Mouse (Mus musculus) hindbrain, postnatal 0 days (tissue): ENCODE data around the gene Iqcc. TPM values are rescaled to one million over a fixed set of nuclear protein-coding genes. Genes with fewer than 3 reads are reported as not detected.

Source experiments
- ATAC-seq: fragments of 200-750 bp; cut with Nextera tagmentation; 2 replicates; pipeline ENCODE4 v1.8.0; 2017; ENCODE audit warnings: mild to moderate bottlenecking, moderate TSS enrichment, moderate library complexity
- DNase-seq: peaks from one replicate; pipeline ENCODE4 v3.0.0-alpha.2; 2015; ENCODE audit warnings: low spot score
- H3K27ac ChIP-seq: fragments of 300-500 bp; sonication (generic); 2 replicates; pipeline ENCODE4 v1.5.1; 2014; ENCODE audit warnings: mild to moderate bottlenecking
- H3K27me3 ChIP-seq: fragments of 300-500 bp; sonication (generic); 2 replicates; pipeline ENCODE4 v1.6.1; 2014; ENCODE audit warnings: low read length, mixed read lengths; ENCODE audit not compliant: insufficient read depth
- H3K36me3 ChIP-seq: fragments of 300-500 bp; sonication (generic); 2 replicates; pipeline ENCODE4 v1.6.1; 2014; ENCODE audit warnings: low read length, mixed read lengths; ENCODE audit not compliant: insufficient read depth
- H3K4me1 ChIP-seq: fragments of 300-500 bp; sonication (generic); 2 replicates; pipeline ENCODE4 v1.6.1; 2014; ENCODE audit warnings: antibody characterized with exemption, low read length, mixed read lengths; ENCODE audit not compliant: insufficient read depth
- H3K4me2 ChIP-seq: fragments of 300-500 bp; sonication (generic); 2 replicates; pipeline ENCODE4 v1.6.1; 2014; ENCODE audit warnings: low read depth, mild to moderate bottlenecking, low read length, moderate library complexity, mixed read lengths
- H3K4me3 ChIP-seq: fragments of 300-500 bp; sonication (generic); 2 replicates; pipeline ENCODE4 v1.5.1; 2014; ENCODE audit warnings: low read length
- H3K9ac ChIP-seq: fragments of 300-500 bp; sonication (generic); replicated peaks from 2 replicates; pipeline ENCODE4 v1.6.1; 2014; ENCODE audit warnings: mild to moderate bottlenecking, low read length, moderate library complexity, mixed read lengths
- H3K9me3 ChIP-seq: fragments of 300-500 bp; sonication (generic); 2 replicates; pipeline ENCODE4 v1.6.1; 2016; ENCODE audit warnings: low read length, mixed read lengths
- CTCF ChIP-seq: IDR thresholded peaks from 2 replicates; pipeline ENCODE4 v1.5.1; 2016; ENCODE audit warnings: antibody characterized with exemption, control low read depth, low read depth
- WGBS: fragments of 180-500 bp; shearing (Covaris S2); extraction: QIAGEN DNeasy Blood & Tissue Kit; methylation state at CpG from one replicate; pipeline ENCODE4 v1.1.7; 2014; 5-methylcytosine and 5-hydroxymethylcytosine counted together
- polyA plus RNA-seq: library from polyadenylated mRNA; unstranded; fragments of >200 nt; fragmentation: Nextera tagmentation; extraction: Ambion mirVana; gene quantifications from 2 replicates; pipeline ENCODE4 v1.2.1, GENCODE M21; 2015
- total RNA-seq: library from RNA; depleted of rRNA; stranded (reverse); fragments of >200 nt; gene quantifications from 2 replicates; pipeline ENCODE4 v1.2.3, GENCODE M21; 2014

Gene Iqcc
- total and polyA plus RNA-seq, 2 experiments from 2014 or later: 12.0 to 21.1 TPM

DNA sequence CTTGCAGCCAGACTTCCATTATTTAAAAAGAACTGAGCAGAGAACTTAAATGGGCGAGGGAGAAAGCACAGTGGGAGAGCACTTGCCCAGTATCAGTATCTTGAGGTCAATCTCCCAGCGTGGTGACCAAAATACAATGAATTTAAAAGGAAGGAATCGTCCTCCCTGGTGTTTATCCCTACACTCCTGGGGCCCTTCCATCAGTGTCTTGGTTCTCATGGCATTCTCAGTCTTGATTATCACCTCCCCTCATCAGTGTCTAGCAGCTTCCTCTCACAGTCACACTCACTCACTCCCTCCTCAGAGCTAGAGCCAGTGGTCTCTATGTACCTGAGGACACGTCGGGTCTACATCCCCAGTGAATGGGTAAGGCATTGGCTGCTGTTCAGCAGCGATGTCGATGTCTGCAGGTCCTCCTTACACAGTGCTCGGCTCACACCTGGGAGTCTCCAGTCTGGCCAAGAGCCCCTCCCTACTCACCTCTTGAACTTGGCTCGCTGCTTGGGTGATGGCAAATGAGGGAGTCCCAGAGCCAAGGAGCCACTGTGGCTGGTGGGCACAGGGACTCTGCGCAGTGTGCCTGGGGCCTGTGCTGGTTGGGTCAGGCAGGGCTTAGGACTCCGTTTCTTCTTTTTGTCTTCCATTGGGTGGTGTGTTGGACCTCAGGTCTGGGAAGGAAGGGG lies 3.4 kb upstream of the Iqcc start:
- Histone ChIP-seq H3K36me3 (peaks cover 11% of the 10 kb centered on the region), H3K27ac (peak overlapping the region; percentile 98; the same call in 1 of the 2 replicates), H3K9ac (peak overlapping the region; percentile 79), H3K9me3 (no peaks in the 10 kb centered on the region), H3K27me3 (no peaks in the 10 kb centered on the region), H3K4me1 (peaks cover 40% of the 10 kb centered on the region), H3K4me3 (peak overlapping the region; percentile 55), H3K4me2 (peak overlapping the region; percentile 89)
- DNase-seq (no peak), ATAC-seq (no peak)
- 74% methylated on average over 11 of the region's 11 CpGs for WGBS
- TF ChIP-seq CTCF: no peak

DNA sequence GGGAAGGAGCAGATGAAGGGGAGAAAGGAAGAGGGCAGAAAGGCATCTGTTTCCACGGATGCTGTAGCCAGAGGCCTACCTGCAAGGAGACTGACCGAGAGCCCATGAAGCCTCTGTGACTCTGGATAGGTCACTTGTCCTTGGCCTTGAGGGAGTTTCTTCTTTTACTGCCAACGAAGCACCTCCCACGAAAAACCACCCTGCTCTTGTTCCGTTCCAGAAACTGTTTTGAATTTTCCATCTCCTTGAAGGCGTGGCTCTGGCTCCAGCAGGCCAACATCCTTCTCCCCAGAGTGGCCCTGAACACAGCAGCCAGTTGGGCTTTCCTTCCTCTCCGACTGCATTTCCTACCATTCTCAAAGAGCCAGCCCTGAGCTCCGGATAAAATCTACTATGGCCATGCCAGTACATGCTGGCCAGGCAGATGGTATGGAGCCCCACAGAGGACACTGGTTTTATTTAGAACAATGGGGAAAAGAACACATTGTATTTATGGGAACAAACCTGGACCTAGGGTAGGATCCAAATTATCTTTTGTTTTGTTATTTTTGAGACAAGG lies 2.5 kb upstream of the Iqcc start:
- H3K27ac ChIP-seq: no peak overlapping the region; the same call in 1 of the 2 replicates
- DNase-seq: no peak
- no peak for ATAC-seq
- H3K27me3 ChIP-seq: no peaks in the 10 kb centered on the region
- peak overlapping the region; percentile 23; the same call in 1 of the 2 replicates for H3K4me2 ChIP-seq
- no peak for TF ChIP-seq CTCF
- WGBS: 82% methylated on average over 8 of the region's 8 CpGs
- no peaks in the 10 kb centered on the region for H3K9me3 ChIP-seq
- no peak overlapping the region for H3K4me3 ChIP-seq
- peaks cover 40% of the 10 kb centered on the region for H3K4me1 ChIP-seq
- peaks cover 2% of the 10 kb centered on the region for H3K36me3 ChIP-seq
- 0 out of 2 replicates have a peak overlapping the region, but pooled peaks have one; percentile 30 for H3K9ac ChIP-seq

DNA sequence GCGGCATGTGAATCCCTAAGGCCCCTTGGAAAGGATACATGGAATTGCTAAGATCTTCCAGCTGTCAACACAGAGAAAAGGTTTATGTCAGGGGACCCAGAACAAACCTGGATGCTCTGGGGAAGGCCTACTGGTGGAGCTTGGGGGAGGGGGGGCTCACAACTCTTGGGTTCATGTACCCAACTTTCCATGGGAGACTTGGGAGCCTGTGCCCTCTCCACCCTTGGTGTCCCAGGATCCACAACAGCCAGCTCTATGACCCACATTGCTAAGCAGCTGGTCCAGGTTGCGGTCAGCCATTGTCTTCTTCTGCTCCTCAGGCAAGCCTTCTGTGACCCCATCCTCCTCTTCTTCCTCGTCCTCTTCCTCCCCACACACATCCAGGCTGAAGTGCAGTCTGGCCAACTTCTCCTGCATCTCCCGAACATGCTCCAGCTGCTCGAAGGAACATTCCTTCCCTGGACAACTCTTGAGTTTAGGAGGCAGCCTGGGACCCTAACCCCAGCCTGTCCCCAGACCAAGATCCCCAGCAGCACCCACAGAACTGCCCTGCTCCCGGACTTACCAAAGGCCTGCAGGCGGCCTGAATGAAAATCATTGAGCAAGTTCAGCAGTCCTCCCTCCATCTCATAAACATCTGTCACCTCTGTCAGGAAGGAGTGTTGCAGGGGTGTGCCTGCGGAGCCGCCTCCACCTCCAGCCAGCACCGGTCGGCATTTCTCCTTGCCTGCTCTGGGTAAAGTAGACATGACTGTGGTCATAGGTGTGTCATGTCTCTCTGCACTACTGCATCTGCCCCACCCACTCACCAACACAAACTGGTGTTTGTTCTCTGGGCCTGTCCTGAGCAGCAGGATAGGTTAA lies 1.8 kb upstream of the Iqcc start:
- no peaks in the 10 kb centered on the region for H3K9me3 ChIP-seq
- no peak for DNase-seq
- H3K4me2 ChIP-seq: peak overlapping the region; percentile 23; the same call in 1 of the 2 replicates
- peaks cover 39% of the 10 kb centered on the region for H3K4me1 ChIP-seq
- 92% methylated on average over 11 of the region's 11 CpGs for WGBS
- no peak for ATAC-seq
- no peak overlapping the region for H3K4me3 ChIP-seq
- H3K36me3 ChIP-seq: no peaks in the 10 kb centered on the region
- H3K27me3 ChIP-seq: no peaks in the 10 kb centered on the region
- TF ChIP-seq CTCF: no peak
- H3K9ac ChIP-seq: 0 out of 2 replicates have a peak overlapping the region, but pooled peaks have one; percentile 30
- H3K27ac ChIP-seq: no peak overlapping the region; the same call in 1 of the 2 replicates

- peak overlapping the region; percentile 92 for H3K4me2 ChIP-seq
- WGBS: 95% methylated on average over 5 of the region's 5 CpGs
- peak overlapping the region; percentile 93 for H3K27ac ChIP-seq
- no peak for TF ChIP-seq CTCF
- no peaks in the 10 kb centered on the region for H3K36me3 ChIP-seq
- peak overlapping the region; percentile 82 for H3K9ac ChIP-seq
- H3K4me1 ChIP-seq: peaks cover 24% of the 10 kb centered on the region
- DNase-seq (no peak), ATAC-seq (no peak)
- no peaks in the 10 kb centered on the region for H3K27me3 ChIP-seq
- H3K4me3 ChIP-seq: peak overlapping the region; percentile 57
- H3K9me3 ChIP-seq: no peaks in the 10 kb centered on the region
Observed at GRCm38 (mm10) chr4:129618031-129618430, 868 bp downstream of the Iqcc start.

DNA sequence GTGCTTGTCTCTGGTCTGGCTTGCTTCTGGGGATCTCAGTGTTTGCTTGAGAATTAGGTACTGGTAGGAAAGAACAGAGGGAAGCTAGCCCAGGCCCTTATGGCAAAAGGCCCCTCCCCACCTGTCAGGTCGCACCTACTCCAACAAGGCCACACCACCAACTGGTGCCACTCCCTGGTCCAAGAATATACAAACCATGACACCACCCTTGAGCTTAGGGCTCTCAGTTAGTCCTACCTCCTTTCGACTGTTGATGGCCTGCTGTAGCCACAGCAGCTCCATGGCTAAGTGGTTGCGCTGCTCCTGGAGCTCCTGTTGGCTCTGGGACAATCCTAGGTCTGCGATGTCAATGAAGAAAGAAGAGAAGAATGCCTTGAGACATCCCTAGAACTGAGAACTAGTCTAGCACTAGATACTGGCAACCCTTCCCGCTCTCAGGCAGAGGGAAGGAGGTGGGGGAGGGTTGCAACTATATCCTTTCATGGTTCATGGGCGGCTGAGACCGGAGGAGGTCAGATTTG lies 1.7 kb downstream of the Iqcc start:
- Histone ChIP-seq H3K9ac (no peak overlapping the region), H3K27ac (no peak overlapping the region), H3K4me1 (peaks cover 16% of the 10 kb centered on the region), H3K36me3 (no peaks in the 10 kb centered on the region), H3K4me3 (no peak overlapping the region), H3K27me3 (no peaks in the 10 kb centered on the region), H3K9me3 (no peaks in the 10 kb centered on the region), H3K4me2 (no peak overlapping the region)
- ATAC-seq: no peak
- DNase-seq: no peak
- 95% methylated on average over 7 of the region's 7 CpGs for WGBS
- TF ChIP-seq CTCF: no peak

- Histone ChIP-seq H3K27me3 (no peaks in the 10 kb centered on the region), H3K9me3 (no peaks in the 10 kb centered on the region), H3K4me3 (no peak overlapping the region), H3K4me1 (peaks cover 10% of the 10 kb centered on the region), H3K27ac (no peak overlapping the region), H3K4me2 (no peak overlapping the region), H3K9ac (no peak overlapping the region), H3K36me3 (no peaks in the 10 kb centered on the region)
- TF ChIP-seq CTCF: no peak
- ATAC-seq (no peak), DNase-seq (no peak)
- 94% methylated on average over 3 of the region's 3 CpGs for WGBS
Observed at GRCm38 (mm10) chr4:129616631-129617030, 2.3 kb downstream of the Iqcc start.
